Mouse (Mus musculus) intestine, embryonic 15.5 days (tissue): Measurements from ENCODE around the gene Crk. TPM values are rescaled to one million over a fixed set of nuclear protein-coding genes. Genes with fewer than 3 reads are reported as not detected.

Experiments
- ATAC-seq: fragments of 200-750 bp; cut with Nextera tagmentation; 2 replicates; pipeline ENCODE4 v1.8.0; 2017; ENCODE audit warnings: moderate TSS enrichment, moderate library complexity
- H3K27ac ChIP-seq: fragments of 300-500 bp; sonication (generic); 2 replicates; pipeline ENCODE4 v1.5.1; 2015; ENCODE audit warnings: mild to moderate bottlenecking, inconsistent platforms
- H3K27me3 ChIP-seq: fragments of 300-500 bp; sonication (generic); replicated peaks from 2 replicates; pipeline ENCODE4 v1.6.1; 2015; ENCODE audit warnings: inconsistent platforms
- H3K36me3 ChIP-seq: fragments of 300-500 bp; sonication (generic); 2 replicates; pipeline ENCODE4 v1.6.1; 2015; ENCODE audit warnings: inconsistent platforms
- H3K4me1 ChIP-seq: fragments of 300-500 bp; sonication (generic); replicated peaks from 2 replicates; pipeline ENCODE4 v1.6.1; 2015; ENCODE audit warnings: inconsistent platforms
- H3K4me2 ChIP-seq: fragments of 300-500 bp; sonication (generic); replicated peaks from 2 replicates; pipeline ENCODE4 v1.6.1; 2015; ENCODE audit warnings: mild to moderate bottlenecking, inconsistent platforms
- H3K4me3 ChIP-seq: fragments of 300-500 bp; sonication (generic); replicated peaks from 2 replicates; pipeline ENCODE4 v1.5.1; 2015; ENCODE audit warnings: inconsistent platforms
- H3K9ac ChIP-seq: fragments of 300-500 bp; sonication (generic); 2 replicates; pipeline ENCODE4 v1.6.1; 2015; ENCODE audit warnings: inconsistent platforms
- H3K9me3 ChIP-seq: fragments of 300-500 bp; sonication (generic); 2 replicates; pipeline ENCODE4 v1.6.1; 2016; ENCODE audit warnings: inconsistent platforms
- WGBS: fragments of 180-500 bp; shearing (Covaris S2); methylation state at CpG from one replicate; pipeline ENCODE4 v1.1.7; 2015; 5-methylcytosine and 5-hydroxymethylcytosine counted together
- polyA plus RNA-seq: library from polyadenylated mRNA; unstranded; fragments of >200 nt; fragmentation: Nextera tagmentation; extraction: Ambion mirVana; gene quantifications from 2 replicates; pipeline ENCODE4 v1.2.1, GENCODE M21; 2015

Crk gene
- polyA plus RNA-seq, 1 experiment from 2014 or later = 109 TPM

DNA sequence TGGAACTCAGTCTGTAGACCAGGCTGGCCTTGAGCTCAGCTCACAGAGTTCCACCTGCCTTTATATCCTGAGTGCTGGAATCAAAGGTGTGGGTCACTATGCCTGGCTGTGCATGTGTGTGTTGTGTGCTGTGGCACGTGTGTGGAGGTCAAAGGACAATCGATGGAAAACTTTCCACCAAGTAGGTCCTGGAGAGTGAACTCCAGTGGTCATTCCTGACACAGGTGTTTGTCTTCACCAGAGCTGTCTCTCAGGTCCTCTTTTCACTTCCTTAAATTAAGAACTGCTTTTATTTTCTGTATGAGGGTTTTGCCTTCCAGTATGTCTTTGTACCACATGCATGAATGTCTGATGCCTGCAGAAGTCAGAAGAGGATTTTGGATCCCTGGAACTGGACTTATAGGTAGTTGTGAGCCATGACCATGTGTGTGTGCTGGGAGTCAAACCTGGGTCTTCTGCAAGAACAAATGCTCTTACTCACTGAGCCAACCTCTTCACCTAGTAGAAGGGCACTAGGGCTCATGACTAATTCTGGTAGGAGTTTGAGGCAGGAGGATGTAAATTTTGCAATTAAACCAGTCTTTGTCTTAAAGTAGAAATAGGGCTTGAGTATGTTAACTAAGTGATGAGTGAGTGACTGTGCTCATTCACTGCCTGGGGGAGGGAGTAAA, 58.9 kb downstream of the Crk start:
- H3K27me3 ChIP-seq = no peaks in the 10 kb centered on the region
- ATAC-seq = no peak
- H3K9me3 ChIP-seq = no peaks in the 10 kb centered on the region
- H3K27ac ChIP-seq = no peak overlapping the region
- no peak overlapping the region for H3K4me2 ChIP-seq
- no peak overlapping the region for H3K4me3 ChIP-seq
- WGBS = 73% methylated on average over 2 of the region's 2 CpGs
- H3K4me1 ChIP-seq = peaks cover 34% of the 10 kb centered on the region
- peaks cover 4% of the 10 kb centered on the region; the same call in 1 of the 2 replicates for H3K36me3 ChIP-seq
- H3K9ac ChIP-seq = no peak overlapping the region

DNA sequence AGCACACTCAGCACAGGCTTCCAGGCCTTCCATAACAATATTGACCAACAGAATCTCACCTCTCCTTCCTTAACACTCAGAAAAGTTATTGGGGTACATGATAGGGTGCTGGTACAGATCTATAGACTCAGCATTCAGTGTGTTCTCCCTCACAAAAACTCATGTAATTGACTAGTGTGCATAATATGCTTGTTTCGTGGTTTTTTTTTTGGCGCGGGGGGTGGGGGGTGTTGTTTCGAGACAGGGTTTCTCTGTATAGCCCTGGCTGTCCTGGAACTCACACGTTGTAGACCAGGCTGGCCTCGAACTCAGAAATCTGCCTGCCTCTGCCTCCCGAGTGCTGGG, 59.4 kb downstream of the Crk start:
- H3K27ac ChIP-seq = no peak overlapping the region
- no peak overlapping the region for H3K9ac ChIP-seq
- no peak overlapping the region for H3K4me2 ChIP-seq
- no peak overlapping the region for H3K4me3 ChIP-seq
- H3K4me1 ChIP-seq = peaks cover 34% of the 10 kb centered on the region
- H3K9me3 ChIP-seq = no peaks in the 10 kb centered on the region
- peaks cover 4% of the 10 kb centered on the region; the same call in 1 of the 2 replicates for H3K36me3 ChIP-seq
- no peaks in the 10 kb centered on the region for H3K27me3 ChIP-seq
- 90% methylated on average over 7 of the region's 7 CpGs for WGBS
- ATAC-seq = no peak

DNA sequence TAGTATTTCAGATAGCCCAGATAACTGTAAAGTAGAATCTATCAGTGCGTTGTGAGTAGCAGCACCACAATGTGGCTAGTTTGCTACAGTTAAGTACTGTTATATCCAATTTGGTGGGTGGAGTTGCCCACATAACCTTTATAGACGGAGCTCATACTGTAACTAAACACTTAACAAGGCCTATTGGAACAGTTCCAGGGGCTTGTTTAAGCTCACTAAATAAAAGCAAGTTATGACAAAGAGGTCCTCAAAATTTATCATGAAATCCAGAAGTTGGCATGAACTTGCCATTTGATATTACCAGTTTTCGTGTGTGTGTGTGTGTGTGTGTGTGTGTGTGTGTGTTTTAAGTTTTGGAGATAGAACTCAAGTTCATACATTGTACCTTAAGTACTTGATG, 61.1 kb downstream of the Crk start:
- Histone ChIP-seq H3K36me3 (peaks cover 4% of the 10 kb centered on the region; the same call in 1 of the 2 replicates), H3K27ac (no peak overlapping the region), H3K9ac (no peak overlapping the region), H3K4me3 (no peak overlapping the region), H3K9me3 (no peaks in the 10 kb centered on the region), H3K4me2 (no peak overlapping the region), H3K27me3 (no peaks in the 10 kb centered on the region), H3K4me1 (peaks cover 28% of the 10 kb centered on the region)
- WGBS = 62% methylated on average over 3 of the region's 3 CpGs
- no peak for ATAC-seq

DNA sequence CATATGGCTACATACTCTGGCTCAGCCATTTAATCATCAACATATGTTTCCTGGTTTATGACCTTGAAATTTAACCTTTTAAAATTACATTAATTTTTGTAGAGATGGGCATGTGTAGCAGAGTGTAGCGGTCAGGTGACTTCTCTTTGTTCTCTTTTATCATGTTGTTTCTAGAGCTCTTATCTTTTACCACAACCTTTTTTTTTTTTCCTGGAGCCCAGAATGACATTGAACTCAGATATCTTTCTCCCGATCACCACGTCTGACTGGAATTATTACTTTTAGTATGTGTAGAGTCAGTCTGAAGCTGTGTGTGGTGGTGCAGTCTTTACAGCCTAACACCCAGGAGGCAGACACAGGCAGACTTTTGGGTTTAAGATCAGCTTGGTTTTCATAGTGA, 62.6 kb downstream of the Crk start:
- H3K36me3 ChIP-seq = peaks cover 4% of the 10 kb centered on the region; the same call in 1 of the 2 replicates
- H3K9me3 ChIP-seq = no peaks in the 10 kb centered on the region
- no peak overlapping the region for H3K4me3 ChIP-seq
- no peak overlapping the region for H3K9ac ChIP-seq
- peak; percentile 37; the same call in 1 of the 2 replicates for ATAC-seq
- no peak overlapping the region for H3K27ac ChIP-seq
- no peaks in the 10 kb centered on the region for H3K27me3 ChIP-seq
- WGBS = 61% methylated on average over 3 of the region's 3 CpGs
- H3K4me2 ChIP-seq = no peak overlapping the region
- H3K4me1 ChIP-seq = peaks cover 27% of the 10 kb centered on the region

DNA sequence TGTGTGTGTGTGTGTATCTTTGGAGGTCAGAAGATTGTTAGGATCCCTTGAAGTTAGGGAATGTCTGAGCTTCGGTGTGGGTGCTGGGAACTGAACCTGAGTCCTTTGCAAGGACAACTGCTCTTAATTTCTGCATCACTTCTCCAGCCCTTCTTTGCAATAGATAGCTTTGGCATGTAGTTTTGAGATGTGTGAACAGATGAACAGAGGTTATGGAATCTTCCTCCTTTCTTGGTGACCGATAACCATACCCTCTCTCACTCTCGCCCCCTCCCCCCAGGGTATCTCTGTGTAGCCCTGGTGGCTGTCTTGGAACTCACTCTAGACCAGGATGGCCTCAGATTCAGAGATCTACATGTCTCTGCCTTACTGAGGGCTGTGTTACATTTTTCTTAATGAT, 65.7 kb downstream of the Crk start:
- ATAC-seq = no peak
- no peak overlapping the region for H3K27ac ChIP-seq
- H3K4me3 ChIP-seq = no peak overlapping the region
- H3K36me3 ChIP-seq = no peaks in the 10 kb centered on the region
- no peaks in the 10 kb centered on the region for H3K9me3 ChIP-seq
- H3K27me3 ChIP-seq = no peaks in the 10 kb centered on the region
- WGBS = 93% methylated on average over 3 of the region's 3 CpGs
- peaks cover 19% of the 10 kb centered on the region for H3K4me1 ChIP-seq
- no peak overlapping the region for H3K9ac ChIP-seq
- no peak overlapping the region for H3K4me2 ChIP-seq

DNA sequence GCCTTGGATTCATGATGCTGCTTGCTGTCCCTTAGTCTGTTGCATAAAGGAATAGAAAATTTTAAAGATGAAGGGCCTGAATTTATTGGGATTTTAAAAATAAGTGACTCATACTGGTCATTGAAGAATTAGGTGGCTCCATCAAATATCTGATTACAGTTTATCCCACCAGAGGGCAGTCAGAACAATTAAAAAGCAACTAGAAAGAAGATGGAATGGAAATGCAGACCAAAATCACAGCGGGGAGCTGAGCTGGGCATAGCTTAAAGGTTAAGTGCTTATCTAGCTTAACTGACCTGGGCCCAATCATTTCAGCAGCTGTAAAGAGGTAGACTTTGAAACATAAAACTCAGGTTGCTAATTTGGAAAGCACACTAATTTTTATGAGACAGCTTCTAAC, 71.5 kb downstream of the Crk start:
- 65% methylated on average over 1 of the region's 1 CpGs for WGBS
- Histone ChIP-seq H3K4me3 (no peak overlapping the region), H3K27me3 (no peaks in the 10 kb centered on the region), H3K4me2 (no peak overlapping the region), H3K4me1 (peaks cover 12% of the 10 kb centered on the region), H3K27ac (no peak overlapping the region), H3K9me3 (no peaks in the 10 kb centered on the region), H3K9ac (no peak overlapping the region), H3K36me3 (no peaks in the 10 kb centered on the region)
- no peak for ATAC-seq

DNA sequence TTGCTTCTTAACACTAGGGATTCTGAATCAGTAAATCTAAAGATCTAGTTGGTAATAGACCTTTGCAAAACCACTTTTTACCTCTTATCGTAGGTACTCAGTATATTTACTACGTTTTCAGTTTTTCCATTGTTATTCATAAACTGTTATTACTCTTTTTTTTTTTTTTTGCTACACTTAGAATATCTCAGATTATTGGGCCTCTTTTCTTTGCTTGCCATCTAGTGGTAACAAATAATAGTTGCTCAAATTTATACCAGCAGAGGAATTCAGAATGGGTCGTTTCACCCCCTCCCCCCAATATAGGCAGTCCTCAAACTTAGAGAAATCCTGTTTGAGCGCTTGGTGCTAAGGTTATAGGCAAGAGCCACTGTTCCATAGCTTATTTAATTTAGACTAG, 72.0 kb downstream of the Crk start:
- Histone ChIP-seq H3K4me2 (no peak overlapping the region), H3K9ac (no peak overlapping the region), H3K9me3 (no peaks in the 10 kb centered on the region), H3K27me3 (no peaks in the 10 kb centered on the region), H3K36me3 (no peaks in the 10 kb centered on the region), H3K4me1 (peaks cover 10% of the 10 kb centered on the region), H3K4me3 (no peak overlapping the region), H3K27ac (no peak overlapping the region)
- no peak for ATAC-seq
- 70% methylated on average over 4 of the region's 4 CpGs for WGBS

Other genes starting within 250 kb of the Crk start
- gene Serpinf2, start 239.7 kb upstream of the Crk start, polyA plus RNA-seq = 20.4 and 26.4 TPM in 2 replicates
- 6.1 and 7.0 TPM in 2 replicates for gene Wdr81, start 224.5 kb upstream of the Crk start, polyA plus RNA-seq
- 17.7 and 20.3 TPM in 2 replicates for gene Tlcd2, start 217.5 kb upstream of the Crk start, polyA plus RNA-seq
- 47.5 and 48.2 TPM in 2 replicates for gene Prpf8, start 192.4 kb upstream of the Crk start, polyA plus RNA-seq
- gene Rilp, start 169.2 kb upstream of the Crk start, polyA plus RNA-seq = 1.6 and 2.3 TPM in 2 replicates
- gene Scarf1, start 165.7 kb upstream of the Crk start, polyA plus RNA-seq = 5.7 TPM in 2 replicates
- 11.7 and 12.9 TPM in 2 replicates for gene Slc43a2, start 147.6 kb upstream of the Crk start, polyA plus RNA-seq
- gene Pitpna, start 91.2 kb upstream of the Crk start, polyA plus RNA-seq = 92.3 and 102 TPM in 2 replicates
- 17.6 and 19.4 TPM in 2 replicates for gene Inpp5k, start 48.3 kb upstream of the Crk start, polyA plus RNA-seq
- 48.6 and 50.0 TPM in 2 replicates for gene Myo1c, start 28.8 kb upstream of the Crk start, polyA plus RNA-seq
- 735 and 846 TPM in 2 replicates for gene Ywhae, start 53.6 kb downstream of the Crk start, polyA plus RNA-seq
- 1.1 and 1.4 TPM in 2 replicates for gene Doc2b, start 116.8 kb downstream of the Crk start, polyA plus RNA-seq